Mouse (Mus musculus): ENCODE results near the gene Pdzd2.

DNA sequence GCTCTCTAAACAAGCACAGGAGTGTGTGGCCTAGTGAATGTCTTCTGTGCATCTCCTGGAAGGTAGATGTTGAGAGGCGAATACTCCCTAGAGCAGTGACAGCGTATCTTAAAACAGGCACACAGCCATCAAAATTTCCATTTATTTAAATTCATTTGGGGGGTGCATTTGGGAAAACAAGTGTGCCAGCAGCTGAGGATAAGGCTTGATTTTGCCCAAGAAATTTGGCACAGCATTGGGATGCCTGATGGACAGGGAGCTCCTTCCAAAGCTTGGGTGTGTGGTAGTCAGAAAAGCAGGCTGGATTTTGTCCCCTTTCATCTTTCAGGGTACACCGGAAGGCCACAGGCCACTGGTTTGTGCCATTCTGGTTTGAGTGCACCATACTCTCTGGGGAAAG, 369.6 kb downstream of the Pdzd2 start:
- no peak for TF ChIP-seq CTCF (IDR thresholded peaks at IDR 0.05; ENCODE audit: extremely low read depth, insufficient read depth, insufficient read length, insufficient replicate concordance)
- TF ChIP-seq POLR2A (IDR thresholded peaks at IDR 0.05; ENCODE audit: low read depth, low read length): no peak

All from spleen, adult 2 months (tissue).